Comparison of ENCODE assay signal across 8 mouse cellular contexts in genomic region chr6:49919089-49919812, GRCm38 (mm10).
A peak's percentile ranks its signal among the peaks of the same experiment; 100 is the strongest.
DNase-seq lines count a peak whose midpoint lies in the region; ATAC-seq lines count a peak whose summit lies in the region.

No protein-coding gene starts in this region.

- DNase-seq in frontal cortex, postnatal 25 days (ENCODE audit: low spot score in 2 of 2) = no peak
- peak; percentile 6 for DNase-seq in urinary bladder, postnatal 14 days (ENCODE audit: low spot score)
- DNase-seq in urinary bladder, adult 2 months (ENCODE audit: low spot score) = no peak
- DNase-seq in forelimb bud, embryonic 11.5 days (ENCODE audit: low read depth, low spot score) = peak; percentile 47
- DNase-seq in left cerebral cortex, postnatal 25 days (ENCODE audit: low spot score in 2 of 2) = peak; percentile 32 to 57
- DNase-seq in spleen, postnatal 36 days (ENCODE audit: low spot score in 2 of 2) = no peak
- no peak for DNase-seq in urinary bladder, postnatal 10 days (ENCODE audit: low spot score)

- peak; percentile 89 for ATAC-seq in frontal cortex, adult (ENCODE audit: low TSS enrichment)

- intact Hi-C loops in left cerebral cortex, postnatal 25 days (cut with DNase I) = loop anchor here (1.0 to 5.0 kb wide), 3 partner anchors 97 to 400 kb away; partner anchors contain the start of gene Npy

Comparison
In these comparisons a context has a peak if more than half of its experiments do, and no peak if none do; other contexts are left out.
1. DNase-seq: peak in urinary bladder, postnatal 14 days (single experiment), forelimb bud, embryonic 11.5 days (single experiment) and left cerebral cortex, postnatal 25 days (2 of 2); none in frontal cortex, postnatal 25 days (0 of 2), urinary bladder, adult 2 months (single experiment), spleen, postnatal 36 days (0 of 2) and urinary bladder, postnatal 10 days (single experiment).